Mouse (Mus musculus) olfactory bulb, adult 2 months (tissue): ENCODE measurements around the gene Wdr35.

Experiments used
- CTCF ChIP-seq: fragments of 200-500 bp; IDR thresholded peaks from 2 replicates; pipeline ENCODE4 v1.5.1; 2012; ENCODE audit warnings: low read depth, mild to moderate bottlenecking, low read length, moderate library complexity; ENCODE audit not compliant: insufficient read depth
- POLR2A ChIP-seq: fragments of 200-500 bp; IDR thresholded peaks from 2 replicates; pipeline ENCODE4 v1.6.1; 2012; ENCODE audit warnings: mild to moderate bottlenecking, low read depth, low read length, moderate library complexity; ENCODE audit not compliant: insufficient read depth

GRCm38 (mm10) chr12:9052075-9052829 is 78.6 kb downstream of the Wdr35 start:
- TF ChIP-seq POLR2A (no peak), CTCF (0 out of 2 replicates have a peak, but pooled peaks have one; percentile 15)
